8 mouse cellular contexts compared by ENCODE assay signal in genomic region chr8:120285033-120285432, GRCm38 (mm10). TPM values are rescaled to one million over a fixed set of nuclear protein-coding genes. Genes with fewer than 3 reads are reported as not detected.
DNase-seq lines count a peak whose midpoint lies in the region; ATAC-seq and TF ChIP-seq lines count a peak whose summit lies in the region.

No protein-coding gene starts in this region.

- H3K9ac ChIP-seq in hindbrain, embryonic 15.5 days, result no peak overlapping the region; the same call in 1 of the 2 replicates
- H3K9ac ChIP-seq in liver, postnatal 0 days (replicated peaks), result no peak overlapping the region; the same call in 1 of the 2 replicates
- no peak overlapping the region; the same call in 1 of the 2 replicates for H3K9ac ChIP-seq in stomach, embryonic 15.5 days

- no peaks in the 10 kb centered on the region for H3K36me3 ChIP-seq in hindbrain, embryonic 15.5 days
- no peaks in the 10 kb centered on the region for H3K36me3 ChIP-seq in liver, postnatal 0 days (replicated peaks; ENCODE audit: insufficient read depth, low read length)
- no peaks in the 10 kb centered on the region for H3K36me3 ChIP-seq in stomach, embryonic 15.5 days

- TF ChIP-seq POLR2A in cerebellum, adult 2 months (IDR thresholded peaks at IDR 0.05; ENCODE audit: borderline replicate concordance, insufficient read depth, low read length), result no peak

- no peak for ATAC-seq in hindbrain, embryonic 15.5 days (ENCODE audit: low FRiP score, low read depth)
- peak; percentile 62 for ATAC-seq in liver, postnatal 0 days
- peak; percentile 83 for ATAC-seq in stomach, embryonic 15.5 days (ENCODE audit: insufficient read depth, low FRiP score, low read depth)
- ATAC-seq in inflammation-experienced regulatory T-cells, adult 6 months, result no peak

- peaks cover 67% of the 10 kb centered on the region for H3K4me1 ChIP-seq in hindbrain, embryonic 15.5 days (replicated peaks)
- H3K4me1 ChIP-seq in liver, postnatal 0 days (ENCODE audit: insufficient read depth), result peaks cover 38% of the 10 kb centered on the region
- H3K4me1 ChIP-seq in stomach, embryonic 15.5 days, result peaks cover 68% of the 10 kb centered on the region
- peaks cover 28% of the 10 kb centered on the region for H3K4me1 ChIP-seq in cerebellum, adult 2 months (ENCODE audit: control insufficient read depth, insufficient read depth, low read length)

- H3K4me2 ChIP-seq in hindbrain, embryonic 15.5 days, result no peak overlapping the region
- H3K4me2 ChIP-seq in liver, postnatal 0 days (ENCODE audit: low read depth, low read length), result no peak overlapping the region
- peak overlapping the region; percentile 10; the same call in 1 of the 2 replicates for H3K4me2 ChIP-seq in stomach, embryonic 15.5 days

- 0 out of 2 replicates have a peak, but pooled peaks cover 3% of the 10 kb centered on the region for H3K27me3 ChIP-seq in hindbrain, embryonic 15.5 days
- H3K27me3 ChIP-seq in liver, postnatal 0 days (ENCODE audit: insufficient read depth, low read length), result no peaks in the 10 kb centered on the region
- H3K27me3 ChIP-seq in stomach, embryonic 15.5 days (replicated peaks), result no peaks in the 10 kb centered on the region
- H3K27me3 ChIP-seq in cerebellum, adult 2 months (ENCODE audit: control insufficient read depth, insufficient read depth, low read length), result no peaks in the 10 kb centered on the region

- WGBS in hindbrain, embryonic 15.5 days, result 40% methylated on average over 3 of the region's 3 CpGs
- WGBS in liver, postnatal 0 days (ENCODE audit: insufficient replicate concordance), result 3% methylated on average over 3 of the region's 3 CpGs
- WGBS in stomach, embryonic 15.5 days, result 20% methylated on average over 3 of the region's 3 CpGs
- 90% methylated on average over 3 of the region's 3 CpGs for WGBS in cerebellum, adult 2 months

- no peak for DNase-seq in layer of hippocampus, adult 2 months (ENCODE audit: low spot score in 2 of 2)
- no peak for DNase-seq in layer of hippocampus, adult 9-10 months (ENCODE audit: low spot score)
- peak; percentile 65 for DNase-seq in liver, postnatal 0 days
- DNase-seq in cerebellum, adult 2 months, result no peak
- no peak for DNase-seq in ovary, postnatal 36 days (ENCODE audit: low spot score)

- no peak overlapping the region for H3K4me3 ChIP-seq in layer of hippocampus, adult 2 months
- no peak overlapping the region for H3K4me3 ChIP-seq in hindbrain, embryonic 15.5 days
- no peak overlapping the region for H3K4me3 ChIP-seq in liver, postnatal 0 days (ENCODE audit: low read depth, low read length)
- H3K4me3 ChIP-seq in stomach, embryonic 15.5 days (replicated peaks), result no peak overlapping the region
- no peak overlapping the region for H3K4me3 ChIP-seq in cerebellum, adult 2 months (replicated peaks; ENCODE audit: insufficient read depth, low read depth, low read length)

- TF ChIP-seq EP300 in liver, postnatal 0 days (IDR thresholded peaks at IDR 0.05; ENCODE audit: low read depth), result no peak

- no peak for TF ChIP-seq CTCF in layer of hippocampus, adult 2 months (conservative IDR thresholded peaks at IDR 0.05)
- no peak for TF ChIP-seq CTCF in liver, postnatal 0 days (IDR thresholded peaks at IDR 0.05; ENCODE audit: low read depth)
- no peak for TF ChIP-seq CTCF in cerebellum, adult 2 months (IDR thresholded peaks at IDR 0.05; ENCODE audit: borderline replicate concordance, insufficient read depth, low read depth, low read length)

- H3K27ac ChIP-seq in layer of hippocampus, adult 2 months, result peak overlapping the region; percentile 72
- H3K27ac ChIP-seq in hindbrain, embryonic 15.5 days (replicated peaks), result peak overlapping the region; percentile 18; the same call in 1 of the 2 replicates
- 0 out of 2 replicates have a peak overlapping the region, but pooled peaks have one; percentile 9 for H3K27ac ChIP-seq in liver, postnatal 0 days (ENCODE audit: low read depth)
- peak overlapping the region; percentile 83 for H3K27ac ChIP-seq in stomach, embryonic 15.5 days
- no peak overlapping the region for H3K27ac ChIP-seq in cerebellum, adult 2 months (ENCODE audit: insufficient read depth, low read length)

- no peaks in the 10 kb centered on the region for H3K9me3 ChIP-seq in hindbrain, embryonic 15.5 days
- H3K9me3 ChIP-seq in liver, postnatal 0 days (ENCODE audit: low read length), result no peaks in the 10 kb centered on the region
- no peaks in the 10 kb centered on the region for H3K9me3 ChIP-seq in stomach, embryonic 15.5 days

RNA-seq across cellular contexts. Expression of gene Gse1, which starts 56.8 kb away (rescaled TPM):
- total RNA-seq in layer of hippocampus, adult 2 months (2021), result 100 to 1,000 TPM; 146 to 158 TPM
- polyA plus RNA-seq in hindbrain, embryonic 15.5 days (2015; fragmentation: Nextera tagmentation; extraction: Ambion mirVana), result 15.4 and 20.1 TPM in 2 replicates
- polyA plus RNA-seq in liver, postnatal 0 days (2015; fragmentation: Nextera tagmentation; extraction: Ambion mirVana), result 7.1 and 7.7 TPM in 2 replicates
- 9.6 and 10.8 TPM in 2 replicates for polyA plus RNA-seq in stomach, embryonic 15.5 days (2015; fragmentation: Nextera tagmentation; extraction: Ambion mirVana)
- 52.4 and 58.4 TPM in 2 replicates for polyA plus RNA-seq in cerebellum, adult 2 months (2012; rRNA removed)
- 1 to 10 TPM; 2.0 to 4.0 (median 3.2) TPM for polyA plus RNA-seq in inflammation-experienced regulatory T-cells, adult 6 months (2017; shearing (Covaris generic))

Comparison
In these comparisons a context has a peak if more than half of its experiments do, and no peak if none do; other contexts are left out.
1. ATAC-seq: peak in liver, postnatal 0 days (single experiment) and stomach, embryonic 15.5 days (single experiment); none in hindbrain, embryonic 15.5 days (single experiment) and inflammation-experienced regulatory T-cells, adult 6 months (single experiment).